Mouse (Mus musculus): Measurements from ENCODE around the gene Rnasel. TPM values are rescaled to one million over a fixed set of nuclear protein-coding genes. Genes with fewer than 3 reads are reported as not detected.

The Rnasel gene
- polyA plus RNA-seq, 1 experiment: 5.6 TPM

- TF ChIP-seq POLR2A (IDR thresholded peaks at IDR 0.05; ENCODE audit: low read depth, low read length): no peak
- TF ChIP-seq CTCF (IDR thresholded peaks at IDR 0.05; ENCODE audit: borderline replicate concordance, insufficient read depth, low read length): no peak
- no peak overlapping the region for H3K4me3 ChIP-seq (ENCODE audit: insufficient read depth, low read length)
- no peak overlapping the region for H3K27ac ChIP-seq (ENCODE audit: insufficient read depth, low read length)
- H3K4me1 ChIP-seq (ENCODE audit: control insufficient read depth, insufficient read depth, low read length): peaks cover 14% of the 10 kb centered on the region
Measured at GRCm38 (mm10) chr1:153733181-153733580, 16.0 kb upstream of the Rnasel start.

GRCm38 (mm10) chr1:153734866-153735265 lies 14.4 kb upstream of the Rnasel start:
- H3K27ac ChIP-seq (ENCODE audit: insufficient read depth, low read length): no peak overlapping the region
- TF ChIP-seq POLR2A (IDR thresholded peaks at IDR 0.05; ENCODE audit: low read depth, low read length): no peak
- TF ChIP-seq CTCF (IDR thresholded peaks at IDR 0.05; ENCODE audit: borderline replicate concordance, insufficient read depth, low read length): no peak
- no peak overlapping the region for H3K4me3 ChIP-seq (ENCODE audit: insufficient read depth, low read length)
- peaks cover 14% of the 10 kb centered on the region for H3K4me1 ChIP-seq (ENCODE audit: control insufficient read depth, insufficient read depth, low read length)

- TF ChIP-seq CTCF (IDR thresholded peaks at IDR 0.05; ENCODE audit: borderline replicate concordance, insufficient read depth, low read length) (no peak), POLR2A (IDR thresholded peaks at IDR 0.05; ENCODE audit: low read depth, low read length) (no peak)
- H3K4me3 ChIP-seq (ENCODE audit: insufficient read depth, low read length): no peak overlapping the region
- H3K4me1 ChIP-seq (ENCODE audit: control insufficient read depth, insufficient read depth, low read length): peaks cover 14% of the 10 kb centered on the region
- peak overlapping the region; percentile 86 for H3K27ac ChIP-seq (ENCODE audit: insufficient read depth, low read length)
Measured at GRCm38 (mm10) chr1:153736096-153736495, 13.1 kb upstream of the Rnasel start.

- H3K27ac ChIP-seq (ENCODE audit: insufficient read depth, low read length): peak overlapping the region; percentile 53; the same call in 1 of the 2 replicates
- TF ChIP-seq POLR2A (IDR thresholded peaks at IDR 0.05; ENCODE audit: low read depth, low read length) (no peak), CTCF (IDR thresholded peaks at IDR 0.05; ENCODE audit: borderline replicate concordance, insufficient read depth, low read length) (no peak)
- peaks cover 14% of the 10 kb centered on the region for H3K4me1 ChIP-seq (ENCODE audit: control insufficient read depth, insufficient read depth, low read length)
- H3K4me3 ChIP-seq (ENCODE audit: insufficient read depth, low read length): no peak overlapping the region
Measured at GRCm38 (mm10) chr1:153737101-153738085, 11.8 kb upstream of the Rnasel start.

GRCm38 (mm10) chr1:153739437-153740015 lies 9.7 kb upstream of the Rnasel start:
- TF ChIP-seq POLR2A (IDR thresholded peaks at IDR 0.05; ENCODE audit: low read depth, low read length) (no peak), CTCF (IDR thresholded peaks at IDR 0.05; ENCODE audit: borderline replicate concordance, insufficient read depth, low read length) (no peak)
- Histone ChIP-seq H3K27ac (ENCODE audit: insufficient read depth, low read length) (no peak overlapping the region), H3K4me1 (ENCODE audit: control insufficient read depth, insufficient read depth, low read length) (peaks cover 18% of the 10 kb centered on the region), H3K4me3 (ENCODE audit: insufficient read depth, low read length) (peak overlapping the region; percentile 55)

GRCm38 (mm10) chr1:153740145-153740544 lies 9.1 kb upstream of the Rnasel start, which contains the start of gene Rgs16:
Gene Rgs16 (plus strand): TSS chr1:153740349.
- H3K4me3 ChIP-seq (ENCODE audit: insufficient read depth, low read length): peak within 1 kb of the TSS; percentile 55
- peaks cover 18% of the 10 kb centered on the region for H3K4me1 ChIP-seq (ENCODE audit: control insufficient read depth, insufficient read depth, low read length)

GRCm38 (mm10) chr1:153740775-153741400 lies 8.3 kb upstream of the Rnasel start:
- Histone ChIP-seq H3K4me1 (ENCODE audit: control insufficient read depth, insufficient read depth, low read length) (peaks cover 12% of the 10 kb centered on the region; the same call in 1 of the 2 replicates), H3K27ac (ENCODE audit: insufficient read depth, low read length) (no peak overlapping the region; the same call in 1 of the 2 replicates)

More at GRCm38 (mm10) chr1:153740145-153740544, 9.1 kb upstream of the Rnasel start, which contains the start of gene Rgs16:
- TF ChIP-seq CTCF (IDR thresholded peaks at IDR 0.05; ENCODE audit: borderline replicate concordance, insufficient read depth, low read length) (no peak), POLR2A (IDR thresholded peaks at IDR 0.05; ENCODE audit: low read depth, low read length) (peak; percentile 100)
- H3K27ac ChIP-seq (ENCODE audit: insufficient read depth, low read length): no peak within 1 kb of the TSS; the same call in 1 of the 2 replicates

GRCm38 (mm10) chr1:153741551-153742316 lies 7.5 kb upstream of the Rnasel start:
- peaks cover 10% of the 10 kb centered on the region; the same call in 1 of the 2 replicates for H3K4me1 ChIP-seq (ENCODE audit: control insufficient read depth, insufficient read depth, low read length)
- H3K4me3 ChIP-seq (ENCODE audit: insufficient read depth, low read length): peak overlapping the region; percentile 55
- H3K27ac ChIP-seq (ENCODE audit: insufficient read depth, low read length): peak overlapping the region; percentile 1; the same call in 1 of the 2 replicates
- TF ChIP-seq CTCF (IDR thresholded peaks at IDR 0.05; ENCODE audit: borderline replicate concordance, insufficient read depth, low read length) (no peak), POLR2A (IDR thresholded peaks at IDR 0.05; ENCODE audit: low read depth, low read length) (no peak)

More at GRCm38 (mm10) chr1:153740775-153741400, 8.3 kb upstream of the Rnasel start:
- TF ChIP-seq CTCF (IDR thresholded peaks at IDR 0.05; ENCODE audit: borderline replicate concordance, insufficient read depth, low read length) (no peak), POLR2A (IDR thresholded peaks at IDR 0.05; ENCODE audit: low read depth, low read length) (peak; percentile 33; the same call in 1 of the 2 replicates)
- H3K4me3 ChIP-seq (ENCODE audit: insufficient read depth, low read length): peak overlapping the region; percentile 55
